Mouse (Mus musculus): ENCODE measurements around the gene Nol9.

GRCm38 (mm10) chr4:152028456-152028855 lies 10.7 kb upstream of the Nol9 start:
- TF ChIP-seq CTCF (IDR thresholded peaks at IDR 0.05; ENCODE audit: borderline replicate concordance, control insufficient read depth, extremely low read depth, insufficient read depth, low read length, poor library complexity), result no peak
- no peak for TF ChIP-seq POLR2A (IDR thresholded peaks at IDR 0.05; ENCODE audit: control insufficient read depth, extremely low read depth, insufficient read depth, low read length, poor library complexity)
